Mouse (Mus musculus): ENCODE measurements around the gene Iqcd. TPM values are rescaled to one million over a fixed set of nuclear protein-coding genes. Genes with fewer than 3 reads are reported as not detected.

The Iqcd gene
- polyA plus RNA-seq, 1 experiment from 2014 or later = 1.9 TPM

DNA sequence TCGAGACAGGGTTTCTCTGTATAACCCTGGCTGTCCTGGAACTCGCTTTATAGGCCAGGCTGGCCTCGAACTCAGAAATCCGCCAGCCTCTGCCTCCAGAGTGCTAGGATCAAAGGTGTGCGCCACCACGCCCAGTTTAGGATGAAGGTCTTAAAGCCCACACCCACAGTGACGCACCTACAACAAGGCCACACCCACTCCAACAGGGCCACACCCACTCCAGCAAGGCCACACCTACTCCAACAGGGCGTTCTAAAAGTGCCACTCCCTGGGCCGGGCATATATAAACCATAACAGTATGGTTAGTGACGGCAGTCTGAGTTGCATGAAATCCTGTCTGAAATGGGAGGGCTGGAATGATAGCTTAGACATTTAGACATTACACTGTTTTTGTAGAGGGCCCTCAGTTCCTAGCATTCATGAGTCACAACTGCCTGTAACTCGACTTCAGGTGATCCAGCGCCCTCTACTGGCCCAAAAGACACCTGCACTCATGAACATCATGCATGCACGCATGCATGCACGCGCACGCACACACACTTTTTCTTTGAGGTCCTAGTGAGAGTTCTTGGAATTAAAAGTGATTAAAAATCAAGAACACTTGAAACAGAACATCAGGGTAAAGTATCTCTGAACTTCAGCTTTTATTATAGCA, 1.7 kb downstream of the Iqcd start:
- 73% methylated on average over 16 of the region's 16 CpGs for WGBS
- Histone ChIP-seq H3K4me2 (replicated peaks) (no peak overlapping the region), H3K4me3 (no peak overlapping the region), H3K27me3 (no peaks in the 10 kb centered on the region), H3K27ac (no peak overlapping the region), H3K9ac (no peak overlapping the region), H3K36me3 (no peaks in the 10 kb centered on the region), H3K9me3 (replicated peaks) (no peaks in the 10 kb centered on the region), H3K4me1 (peaks cover 25% of the 10 kb centered on the region)
- ATAC-seq (ENCODE audit: low FRiP score) = no peak

DNA sequence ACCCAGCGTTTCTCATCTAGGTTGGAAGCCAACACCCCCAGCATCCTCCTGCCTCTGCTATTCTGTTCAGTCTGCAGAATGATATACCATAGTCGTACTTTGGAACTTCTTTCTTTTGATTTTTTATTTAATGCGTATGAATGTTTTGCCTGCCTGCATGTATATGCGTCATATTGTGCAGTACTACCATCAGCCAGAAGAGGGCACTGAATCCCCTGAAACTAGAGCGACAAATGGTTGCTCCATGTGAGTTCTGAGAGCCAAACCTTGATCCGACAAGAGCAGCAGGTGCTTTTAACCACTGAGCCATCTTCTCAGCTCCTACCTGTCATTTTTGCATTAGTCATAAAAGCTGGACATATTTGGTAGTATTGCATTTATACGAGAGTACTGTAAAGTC, 3.3 kb downstream of the Iqcd start:
- Histone ChIP-seq H3K4me3 (no peak overlapping the region), H3K36me3 (no peaks in the 10 kb centered on the region), H3K9ac (no peak overlapping the region), H3K4me1 (peaks cover 18% of the 10 kb centered on the region), H3K9me3 (replicated peaks) (no peaks in the 10 kb centered on the region), H3K4me2 (replicated peaks) (no peak overlapping the region), H3K27ac (no peak overlapping the region), H3K27me3 (no peaks in the 10 kb centered on the region)
- ATAC-seq (ENCODE audit: low FRiP score) = no peak
- WGBS = 69% methylated on average over 7 of the region's 7 CpGs

DNA sequence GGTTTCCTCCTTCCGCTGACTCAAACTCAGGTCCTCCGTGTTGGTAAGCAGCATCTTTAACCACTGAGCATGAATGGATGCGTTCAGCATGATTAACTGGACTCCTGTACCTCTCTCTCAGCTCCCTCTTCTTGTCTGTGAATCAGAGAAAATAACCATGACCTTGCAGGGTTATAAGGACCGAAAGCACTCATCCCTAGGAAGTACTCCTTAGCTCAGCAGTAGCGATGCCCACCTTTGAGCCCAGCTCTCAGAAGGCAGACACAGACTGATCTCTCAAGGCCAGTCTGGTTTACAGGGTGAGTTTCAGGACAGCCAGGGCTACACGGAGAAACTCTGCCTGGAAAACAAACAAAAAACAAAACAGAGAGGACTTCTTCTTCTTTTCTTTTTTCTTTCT, 5.7 kb downstream of the Iqcd start:
- WGBS = 81% methylated on average over 6 of the region's 6 CpGs

DNA sequence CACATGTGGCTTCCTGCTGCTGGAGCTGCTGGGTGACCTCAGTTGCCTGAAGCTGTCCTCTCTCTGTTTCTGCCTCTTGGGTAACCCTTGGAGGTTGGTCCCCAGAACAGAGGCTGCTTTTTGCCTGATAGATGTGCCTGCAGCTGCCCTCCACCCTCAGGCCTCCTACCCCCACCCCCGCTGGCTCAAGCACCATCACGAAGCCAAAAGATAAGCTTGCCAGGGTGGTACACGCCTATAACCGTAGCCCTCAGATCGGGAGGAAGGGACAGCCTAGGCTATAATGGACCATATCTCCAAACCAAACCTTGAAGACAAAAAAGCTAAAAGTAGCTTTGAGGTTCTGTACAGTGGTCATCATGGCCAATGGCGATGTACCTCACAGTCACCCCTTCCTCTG, 10.8 kb downstream of the Iqcd start:
- no peaks in the 10 kb centered on the region for H3K27me3 ChIP-seq
- no peak for ATAC-seq (ENCODE audit: low FRiP score)
- WGBS = 94% methylated on average over 6 of the region's 6 CpGs

More for the DNA sequence above, 5.7 kb downstream of the Iqcd start:
- Histone ChIP-seq H3K9ac (no peak overlapping the region), H3K4me3 (no peak overlapping the region), H3K27ac (no peak overlapping the region), H3K9me3 (replicated peaks) (no peaks in the 10 kb centered on the region), H3K27me3 (no peaks in the 10 kb centered on the region), H3K4me2 (replicated peaks) (no peak overlapping the region), H3K4me1 (0 out of 2 replicates have a peak, but pooled peaks cover 4% of the 10 kb centered on the region), H3K36me3 (no peaks in the 10 kb centered on the region)
- no peak for ATAC-seq (ENCODE audit: low FRiP score)

DNA sequence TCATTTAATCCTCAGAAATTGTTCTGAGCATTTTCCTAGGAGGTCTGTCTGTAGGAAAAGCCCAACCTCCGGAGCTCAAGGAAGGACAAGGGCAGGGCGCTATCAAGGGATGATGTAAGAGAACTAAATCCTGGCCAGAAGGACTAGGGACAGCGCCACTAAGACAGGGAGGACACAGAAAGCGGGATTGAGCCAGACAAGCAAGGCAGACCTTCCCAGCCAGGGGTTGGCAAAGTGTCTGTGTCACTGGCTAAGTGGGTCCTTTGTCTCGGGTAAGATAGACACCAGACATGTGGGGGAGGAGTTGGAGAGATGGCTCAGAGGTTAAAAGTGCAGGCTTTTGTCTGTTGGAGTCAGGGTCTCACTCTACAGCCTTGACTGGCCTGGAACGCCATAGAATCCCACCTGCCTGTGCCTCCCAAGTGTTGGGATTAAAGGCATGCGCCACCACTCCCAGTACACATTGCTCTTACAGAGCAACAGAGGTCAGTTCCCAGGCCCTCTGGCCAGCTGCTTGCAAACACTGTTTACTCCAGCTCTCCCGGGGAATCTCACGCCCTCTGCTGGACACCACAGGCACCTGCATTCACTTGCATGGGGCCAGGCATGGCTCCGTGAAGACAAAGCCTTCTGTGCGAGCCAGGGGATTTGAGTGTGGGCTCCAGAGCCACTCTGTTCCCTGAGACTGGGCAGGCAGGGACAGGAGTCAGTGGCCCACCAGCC, 12.3 kb downstream of the Iqcd start:
- Histone ChIP-seq H3K4me2 (replicated peaks) (no peak overlapping the region), H3K4me1 (0 out of 2 replicates have a peak, but pooled peaks cover 8% of the 10 kb centered on the region), H3K27me3 (no peaks in the 10 kb centered on the region), H3K9me3 (replicated peaks) (no peaks in the 10 kb centered on the region), H3K27ac (no peak overlapping the region; the same call in 1 of the 2 replicates), H3K4me3 (no peak overlapping the region), H3K9ac (no peak overlapping the region), H3K36me3 (no peaks in the 10 kb centered on the region)
- WGBS = 65% methylated on average over 11 of the region's 11 CpGs
- no peak for ATAC-seq (ENCODE audit: low FRiP score)

More for the DNA sequence above, 10.8 kb downstream of the Iqcd start:
- 0 out of 2 replicates have a peak, but pooled peaks cover 7% of the 10 kb centered on the region for H3K4me1 ChIP-seq
- H3K9me3 ChIP-seq (replicated peaks) = no peaks in the 10 kb centered on the region
- H3K27ac ChIP-seq = no peak overlapping the region
- no peaks in the 10 kb centered on the region for H3K36me3 ChIP-seq
- H3K4me3 ChIP-seq = no peak overlapping the region
- H3K4me2 ChIP-seq (replicated peaks) = no peak overlapping the region
- H3K9ac ChIP-seq = no peak overlapping the region

DNA sequence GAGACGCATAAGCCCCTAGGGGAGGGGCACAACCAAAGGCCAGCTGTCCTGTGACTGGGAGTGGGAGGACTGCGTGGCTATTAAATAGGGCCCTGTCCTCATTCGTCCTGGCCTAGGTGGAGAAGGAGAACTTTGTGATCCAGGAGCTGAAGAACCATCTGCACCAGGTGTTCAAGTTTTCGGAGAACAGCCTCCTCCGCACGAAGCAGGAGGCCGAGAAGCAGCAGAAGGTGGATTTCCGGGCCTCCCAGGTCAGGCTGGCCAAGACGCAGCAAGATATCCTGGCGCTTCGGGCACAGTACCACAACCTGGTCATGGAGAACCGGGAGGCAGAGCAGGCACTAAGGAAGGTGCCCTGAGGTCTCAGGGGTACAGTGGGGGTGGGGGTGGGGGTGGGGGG, 13.4 kb downstream of the Iqcd start:
- H3K27ac ChIP-seq = no peak overlapping the region
- H3K36me3 ChIP-seq = no peaks in the 10 kb centered on the region
- no peak overlapping the region for H3K4me2 ChIP-seq (replicated peaks)
- H3K4me1 ChIP-seq = 0 out of 2 replicates have a peak, but pooled peaks cover 8% of the 10 kb centered on the region
- H3K9ac ChIP-seq = no peak overlapping the region
- no peaks in the 10 kb centered on the region for H3K27me3 ChIP-seq
- H3K9me3 ChIP-seq (replicated peaks) = no peaks in the 10 kb centered on the region
- no peak overlapping the region for H3K4me3 ChIP-seq
- no peak for ATAC-seq (ENCODE audit: low FRiP score)
- 92% methylated on average over 12 of the region's 12 CpGs for WGBS

DNA sequence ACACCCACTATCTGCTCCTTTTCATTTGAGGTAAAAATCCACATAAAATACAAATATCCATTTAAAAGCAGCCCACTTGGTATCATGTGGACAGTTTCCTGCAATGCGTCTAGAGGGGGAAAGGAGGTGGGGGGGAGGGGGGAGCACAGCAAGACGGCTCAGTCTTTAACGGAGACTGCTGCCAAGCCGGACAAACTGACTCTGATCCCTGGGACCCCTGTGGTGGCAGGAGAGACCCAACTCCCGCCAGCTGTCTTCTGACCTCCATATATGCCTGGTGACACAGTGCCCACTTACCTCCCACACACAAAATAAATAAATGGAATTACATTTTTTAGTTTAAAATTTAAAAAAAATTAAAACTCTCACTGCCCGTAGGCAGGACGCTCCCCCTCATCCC, 14.7 kb downstream of the Iqcd start:
- Histone ChIP-seq H3K4me3 (no peak overlapping the region), H3K9me3 (replicated peaks) (no peaks in the 10 kb centered on the region), H3K9ac (no peak overlapping the region), H3K36me3 (0 out of 2 replicates have a peak, but pooled peaks cover 4% of the 10 kb centered on the region), H3K4me1 (0 out of 2 replicates have a peak, but pooled peaks cover 8% of the 10 kb centered on the region), H3K4me2 (replicated peaks) (no peak overlapping the region), H3K27me3 (no peaks in the 10 kb centered on the region), H3K27ac (no peak overlapping the region)
- ATAC-seq (ENCODE audit: low FRiP score) = no peak
- 64% methylated on average over 7 of the region's 7 CpGs for WGBS

DNA sequence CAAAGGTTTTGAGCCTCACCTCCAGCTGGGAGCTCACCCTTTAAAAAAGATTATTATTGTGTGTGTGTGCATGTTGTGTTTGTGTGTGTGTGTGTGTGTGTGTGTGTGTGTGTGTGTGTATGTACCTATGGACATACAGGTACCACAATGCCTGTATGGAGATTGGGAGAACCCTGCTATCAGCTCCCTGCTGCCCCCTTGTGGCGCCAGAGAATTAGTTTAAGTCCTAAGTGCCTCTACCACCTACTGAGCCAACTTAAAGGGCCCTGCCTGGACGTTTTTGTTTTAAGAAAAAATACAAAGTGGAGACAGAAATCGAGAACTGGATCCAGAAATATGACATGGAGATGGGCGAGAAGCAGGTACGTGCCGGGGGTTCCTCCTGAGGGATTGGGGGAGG, 16.0 kb downstream of the Iqcd start:
- no peak for ATAC-seq (ENCODE audit: low FRiP score)
- Histone ChIP-seq H3K27me3 (no peaks in the 10 kb centered on the region), H3K9ac (peak overlapping the region; percentile 49; the same call in 1 of the 2 replicates), H3K27ac (no peak overlapping the region), H3K4me1 (0 out of 2 replicates have a peak, but pooled peaks cover 8% of the 10 kb centered on the region), H3K4me3 (peak overlapping the region; percentile 30), H3K4me2 (replicated peaks) (peak overlapping the region; percentile 64), H3K36me3 (peaks cover 9% of the 10 kb centered on the region; the same call in 1 of the 2 replicates), H3K9me3 (replicated peaks) (no peaks in the 10 kb centered on the region)
- 5% methylated on average over 6 of the region's 6 CpGs for WGBS

DNA sequence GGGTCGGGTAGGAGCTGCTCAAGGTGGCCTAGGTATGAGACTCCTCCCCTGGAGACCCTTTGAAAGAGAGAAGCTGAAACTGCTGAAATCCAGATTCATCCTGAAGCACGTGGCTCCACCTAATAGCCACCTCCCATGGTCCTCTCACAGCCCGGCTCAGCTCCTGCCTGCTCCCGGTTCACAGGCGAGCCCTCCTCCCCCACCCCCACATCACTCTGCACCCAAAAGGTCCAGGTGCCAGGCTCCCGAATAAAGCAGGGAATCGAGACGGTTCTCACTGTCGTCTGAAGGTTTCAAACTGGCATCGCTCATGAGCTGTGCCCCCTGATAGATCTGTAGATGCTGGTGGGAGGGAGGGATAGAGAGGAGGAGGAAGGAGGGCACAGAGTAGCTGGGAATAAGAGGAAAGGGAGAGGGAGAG, 16.4 kb downstream of the Iqcd start:
- Histone ChIP-seq H3K27ac (peak overlapping the region; percentile 66), H3K36me3 (peaks cover 9% of the 10 kb centered on the region; the same call in 1 of the 2 replicates), H3K4me1 (0 out of 2 replicates have a peak, but pooled peaks cover 8% of the 10 kb centered on the region), H3K4me3 (peak overlapping the region; percentile 30), H3K27me3 (no peaks in the 10 kb centered on the region), H3K4me2 (replicated peaks) (peak overlapping the region; percentile 64), H3K9ac (peak overlapping the region; percentile 49), H3K9me3 (replicated peaks) (no peaks in the 10 kb centered on the region)
- 1% methylated on average over 10 of the region's 10 CpGs for WGBS
- ATAC-seq (ENCODE audit: low FRiP score) = peak; percentile 59

DNA sequence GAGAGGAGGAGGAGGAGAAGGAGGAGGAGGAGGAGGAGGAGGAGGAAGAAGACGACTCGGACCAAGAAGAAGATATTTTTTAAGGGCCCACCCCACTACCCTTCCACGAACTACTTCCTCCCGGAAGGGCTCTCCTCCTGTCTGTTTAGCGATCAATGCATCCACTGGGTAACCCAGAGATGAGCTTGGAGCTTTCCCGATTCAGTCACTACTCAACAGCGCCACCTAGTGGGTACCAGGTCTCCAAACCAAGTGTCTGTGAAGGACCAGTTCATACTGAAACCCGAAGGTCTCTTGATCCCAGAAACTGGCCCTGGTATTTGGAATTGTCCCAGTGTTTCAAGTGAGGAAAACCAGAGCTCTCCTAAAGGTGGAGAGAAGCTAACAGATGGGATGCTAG, 16.9 kb downstream of the Iqcd start:
- H3K27ac ChIP-seq = no peak overlapping the region
- ATAC-seq (ENCODE audit: low FRiP score) = peak; percentile 75
- H3K9me3 ChIP-seq (replicated peaks) = no peaks in the 10 kb centered on the region
- peak overlapping the region; percentile 49 for H3K9ac ChIP-seq
- H3K4me3 ChIP-seq = peak overlapping the region; percentile 30
- WGBS = 3% methylated on average over 8 of the region's 8 CpGs
- H3K36me3 ChIP-seq = peaks cover 9% of the 10 kb centered on the region; the same call in 1 of the 2 replicates
- peak overlapping the region; percentile 64 for H3K4me2 ChIP-seq (replicated peaks)
- H3K4me1 ChIP-seq = 0 out of 2 replicates have a peak, but pooled peaks cover 8% of the 10 kb centered on the region
- no peaks in the 10 kb centered on the region for H3K27me3 ChIP-seq

DNA sequence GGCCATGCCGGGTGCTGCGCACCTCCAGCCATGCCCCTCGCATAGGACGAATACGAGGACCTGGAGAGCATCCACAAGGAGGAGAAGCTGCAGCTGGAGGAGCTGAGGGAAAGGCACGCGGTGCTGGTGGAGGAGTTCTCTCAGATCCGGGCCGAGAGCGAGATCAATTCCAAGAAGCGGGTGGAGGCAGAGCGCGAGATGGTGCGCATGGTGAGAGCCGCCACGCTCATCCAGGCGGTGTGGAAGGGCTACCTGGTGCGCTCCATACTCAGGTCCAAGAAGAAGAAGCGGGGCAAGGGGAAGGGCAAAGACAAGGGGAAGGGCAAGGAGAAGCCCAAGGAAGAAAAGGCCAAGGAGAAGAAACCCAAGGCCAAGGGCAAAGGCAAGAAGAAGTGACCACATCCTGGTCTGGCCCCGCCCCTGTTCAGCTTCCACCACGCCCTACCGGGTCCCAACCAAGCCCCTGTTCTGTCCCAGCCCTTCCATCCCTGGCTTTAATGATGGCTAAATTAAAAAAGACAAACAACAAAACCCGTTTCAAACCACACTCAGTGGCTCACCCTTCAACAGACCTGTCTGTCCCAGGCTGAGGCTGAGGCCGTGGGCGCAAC, 17.9 kb downstream of the Iqcd start:
- peaks cover 13% of the 10 kb centered on the region for H3K4me1 ChIP-seq
- no peaks in the 10 kb centered on the region for H3K9me3 ChIP-seq (replicated peaks)
- no peak overlapping the region for H3K27ac ChIP-seq
- WGBS = 68% methylated on average over 25 of the region's 25 CpGs
- peaks cover 9% of the 10 kb centered on the region; the same call in 1 of the 2 replicates for H3K36me3 ChIP-seq
- H3K9ac ChIP-seq = no peak overlapping the region
- H3K4me3 ChIP-seq = no peak overlapping the region
- no peak overlapping the region for H3K4me2 ChIP-seq (replicated peaks)
- ATAC-seq (ENCODE audit: low FRiP score) = no peak
- no peaks in the 10 kb centered on the region for H3K27me3 ChIP-seq

DNA sequence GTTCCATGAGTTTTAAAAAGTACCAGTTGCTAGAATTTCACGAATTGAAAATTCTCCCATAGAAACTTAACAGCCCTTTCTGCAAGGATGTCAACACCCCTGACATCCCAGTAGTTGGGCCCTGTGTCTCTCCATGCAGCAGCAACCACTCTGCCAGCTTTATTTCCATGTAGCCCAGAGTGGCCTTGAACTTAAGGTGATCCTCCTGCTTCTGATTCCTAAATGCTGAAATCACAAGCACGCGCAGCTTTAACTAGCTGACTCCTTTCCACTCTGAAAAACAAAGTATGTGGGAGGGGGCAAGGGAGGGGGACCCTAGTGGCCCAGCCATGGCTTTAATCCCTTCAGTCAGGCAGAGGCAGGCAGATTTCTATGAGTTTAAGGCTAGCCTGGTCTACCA, 18.5 kb downstream of the Iqcd start:
- H3K4me3 ChIP-seq = no peak overlapping the region
- no peak for ATAC-seq (ENCODE audit: low FRiP score)

More for the DNA sequence above, 18.5 kb downstream of the Iqcd start:
- Histone ChIP-seq H3K27ac (no peak overlapping the region), H3K9me3 (replicated peaks) (no peaks in the 10 kb centered on the region), H3K9ac (no peak overlapping the region), H3K27me3 (no peaks in the 10 kb centered on the region), H3K4me1 (peaks cover 14% of the 10 kb centered on the region), H3K36me3 (peaks cover 9% of the 10 kb centered on the region; the same call in 1 of the 2 replicates), H3K4me2 (replicated peaks) (no peak overlapping the region)
- 80% methylated on average over 3 of the region's 3 CpGs for WGBS

All from hindbrain, embryonic 12.5 days (tissue).